Mouse (Mus musculus) neural tube, embryonic 11.5 days (tissue): Measurements from ENCODE around the gene Cerk. TPM values are rescaled to one million over a fixed set of nuclear protein-coding genes. Genes with fewer than 3 reads are reported as not detected.

Experiments used
- ATAC-seq: fragments of 200-750 bp; cut with Nextera tagmentation; 2 replicates; pipeline ENCODE4 v1.8.0; 2017; ENCODE audit warnings: moderate number of reproducible peaks, mild to moderate bottlenecking, moderate TSS enrichment, moderate library complexity; ENCODE audit not compliant: insufficient read depth, low FRiP score, low TSS enrichment
- DNase-seq: peaks from one replicate; pipeline ENCODE4 v3.0.0-alpha.2; 2015; ENCODE audit warnings: low spot score
- H3K27ac ChIP-seq: fragments of 300-500 bp; sonication (generic); 2 replicates; pipeline ENCODE4 v1.5.1; 2014; ENCODE audit warnings: low read depth, mild to moderate bottlenecking, low read length
- H3K27me3 ChIP-seq: fragments of 300-500 bp; sonication (generic); 2 replicates; pipeline ENCODE4 v1.6.1; 2014; ENCODE audit warnings: mild to moderate bottlenecking, low read length, mixed read lengths; ENCODE audit not compliant: control insufficient read depth, insufficient read depth
- H3K36me3 ChIP-seq: fragments of 300-500 bp; sonication (generic); 2 replicates; pipeline ENCODE4 v1.6.1; 2014; ENCODE audit warnings: mild to moderate bottlenecking, low read length, moderate library complexity, mixed read lengths; ENCODE audit not compliant: control insufficient read depth, insufficient read depth
- H3K4me1 ChIP-seq: fragments of 300-500 bp; sonication (generic); 2 replicates; pipeline ENCODE4 v1.6.1; 2014; ENCODE audit warnings: low read length, mixed read lengths; ENCODE audit not compliant: control insufficient read depth, insufficient read depth
- H3K4me2 ChIP-seq: fragments of 300-500 bp; sonication (generic); 2 replicates; pipeline ENCODE4 v1.6.1; 2014; ENCODE audit warnings: low read depth, mild to moderate bottlenecking, moderate library complexity
- H3K4me3 ChIP-seq: fragments of 300-500 bp; sonication (generic); 2 replicates; pipeline ENCODE4 v1.5.1; 2014; ENCODE audit warnings: low read depth, low read length
- H3K9ac ChIP-seq: fragments of 300-500 bp; sonication (generic); 2 replicates; pipeline ENCODE4 v1.6.1; 2014; ENCODE audit warnings: mild to moderate bottlenecking, low read length
- H3K9me3 ChIP-seq: fragments of 300-500 bp; sonication (generic); 2 replicates; pipeline ENCODE4 v1.6.1; 2016; ENCODE audit warnings: low read length; ENCODE audit not compliant: control insufficient read depth
- WGBS: fragments of 180-500 bp; shearing (Covaris S2); extraction: QIAGEN DNeasy Blood & Tissue Kit; methylation state at CpG from one replicate; pipeline ENCODE4 v1.1.7; 2014; 5-methylcytosine and 5-hydroxymethylcytosine counted together
- polyA plus RNA-seq: library from polyadenylated mRNA; unstranded; fragments of >200 nt; fragmentation: Nextera tagmentation; extraction: Ambion mirVana; gene quantifications from 2 replicates; pipeline ENCODE4 v1.2.1, GENCODE M21; 2014

Cerk gene
- polyA plus RNA-seq, 1 experiment from 2014 or later = 26.8 TPM

DNA sequence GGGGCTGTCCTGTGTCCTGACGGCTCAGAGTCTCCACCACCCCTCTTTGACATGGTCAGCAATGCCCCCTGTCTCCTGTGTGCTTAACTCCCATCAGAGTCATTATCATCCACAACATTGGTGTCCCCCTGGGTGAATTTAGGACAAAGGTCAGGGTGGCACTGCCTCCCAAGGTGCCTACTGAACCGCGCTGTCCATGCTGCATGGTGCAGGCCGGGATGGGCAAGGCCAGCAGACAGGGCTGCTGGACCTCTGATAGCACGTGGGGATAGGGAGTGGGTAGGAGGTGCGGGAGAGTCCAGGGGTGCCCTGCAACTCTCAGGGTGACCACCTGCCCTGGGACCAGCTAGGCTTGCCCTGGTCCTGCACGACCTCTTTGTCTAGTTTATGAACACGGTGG lies 39.0 kb downstream of the Cerk start:
- Histone ChIP-seq H3K4me1 (no peaks in the 10 kb centered on the region), H3K4me3 (no peak overlapping the region), H3K27ac (no peak overlapping the region), H3K36me3 (no peaks in the 10 kb centered on the region; the same call in 1 of the 2 replicates), H3K9me3 (no peaks in the 10 kb centered on the region), H3K9ac (no peak overlapping the region), H3K27me3 (no peaks in the 10 kb centered on the region), H3K4me2 (no peak overlapping the region)
- WGBS = 98% methylated on average over 8 of the region's 8 CpGs
- DNase-seq = no peak
- ATAC-seq = no peak

DNA sequence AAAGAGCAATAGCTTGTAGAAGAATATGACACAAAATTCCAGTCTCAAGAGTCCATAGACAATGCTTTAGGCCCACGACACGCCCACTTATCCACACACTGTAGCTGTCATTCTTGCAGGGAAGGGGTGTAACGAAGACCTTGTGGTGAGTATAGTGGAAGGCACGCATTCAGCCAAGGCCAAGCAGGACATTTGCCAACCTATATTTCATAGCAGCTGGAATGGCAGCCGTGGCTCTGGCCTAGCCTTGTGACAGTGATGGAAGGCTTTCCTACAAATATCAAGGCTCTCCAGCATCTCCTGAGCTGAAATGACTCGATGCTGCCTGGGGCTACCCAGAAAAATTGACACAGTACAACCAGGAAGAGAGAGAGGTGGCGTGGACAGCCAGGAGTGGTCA lies 40.9 kb downstream of the Cerk start:
- Histone ChIP-seq H3K9ac (no peak overlapping the region), H3K27me3 (no peaks in the 10 kb centered on the region), H3K4me2 (no peak overlapping the region), H3K36me3 (no peaks in the 10 kb centered on the region; the same call in 1 of the 2 replicates), H3K4me3 (no peak overlapping the region), H3K27ac (no peak overlapping the region), H3K9me3 (no peaks in the 10 kb centered on the region), H3K4me1 (no peaks in the 10 kb centered on the region)
- 90% methylated on average over 7 of the region's 7 CpGs for WGBS
- no peak for DNase-seq
- no peak for ATAC-seq

GRCm38 (mm10) chr15:86144577-86144976 lies 41.4 kb downstream of the Cerk start:
- Histone ChIP-seq H3K36me3 (no peaks in the 10 kb centered on the region; the same call in 1 of the 2 replicates), H3K27ac (no peak overlapping the region), H3K27me3 (no peaks in the 10 kb centered on the region), H3K4me1 (no peaks in the 10 kb centered on the region), H3K9ac (no peak overlapping the region), H3K9me3 (no peaks in the 10 kb centered on the region), H3K4me3 (no peak overlapping the region), H3K4me2 (no peak overlapping the region)
- ATAC-seq (no peak), DNase-seq (no peak)
- WGBS = 80% methylated on average over 7 of the region's 7 CpGs

- Histone ChIP-seq H3K4me1 (no peaks in the 10 kb centered on the region), H3K4me3 (no peak overlapping the region), H3K36me3 (no peaks in the 10 kb centered on the region; the same call in 1 of the 2 replicates), H3K9ac (no peak overlapping the region), H3K4me2 (no peak overlapping the region), H3K27me3 (no peaks in the 10 kb centered on the region), H3K9me3 (no peaks in the 10 kb centered on the region), H3K27ac (no peak overlapping the region)
- 35% methylated on average over 10 of the region's 10 CpGs for WGBS
- DNase-seq = peak; percentile 75
- no peak for ATAC-seq
Measured at GRCm38 (mm10) chr15:86140323-86140722, 45.6 kb downstream of the Cerk start.

DNA sequence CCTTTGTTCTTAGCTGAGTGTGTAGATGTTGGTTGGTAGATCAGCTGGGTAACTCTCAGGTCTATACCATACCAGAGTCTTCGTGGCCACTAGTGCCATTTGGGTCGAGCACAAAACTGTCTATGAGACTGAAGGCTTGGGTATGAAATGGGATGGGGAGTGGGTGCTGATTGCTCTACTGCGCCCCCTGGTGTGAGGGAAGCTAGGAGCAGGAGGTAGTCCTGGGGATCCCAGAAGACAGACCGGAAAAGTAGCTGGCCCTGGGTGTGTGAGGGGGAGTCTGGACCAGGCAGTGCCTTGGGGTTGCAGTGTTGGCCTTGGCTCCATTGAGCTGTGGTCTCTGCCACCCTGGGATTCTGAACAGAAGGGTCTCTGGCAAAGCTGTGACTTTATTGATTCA lies 48.3 kb downstream of the Cerk start:
- H3K9ac ChIP-seq = no peak overlapping the region
- H3K4me1 ChIP-seq = no peaks in the 10 kb centered on the region
- H3K4me3 ChIP-seq = no peak overlapping the region
- DNase-seq = no peak
- 72% methylated on average over 4 of the region's 4 CpGs for WGBS
- no peak for ATAC-seq
- no peaks in the 10 kb centered on the region; the same call in 1 of the 2 replicates for H3K36me3 ChIP-seq
- H3K27ac ChIP-seq = no peak overlapping the region
- H3K4me2 ChIP-seq = no peak overlapping the region
- H3K9me3 ChIP-seq = no peaks in the 10 kb centered on the region
- H3K27me3 ChIP-seq = no peaks in the 10 kb centered on the region

DNA sequence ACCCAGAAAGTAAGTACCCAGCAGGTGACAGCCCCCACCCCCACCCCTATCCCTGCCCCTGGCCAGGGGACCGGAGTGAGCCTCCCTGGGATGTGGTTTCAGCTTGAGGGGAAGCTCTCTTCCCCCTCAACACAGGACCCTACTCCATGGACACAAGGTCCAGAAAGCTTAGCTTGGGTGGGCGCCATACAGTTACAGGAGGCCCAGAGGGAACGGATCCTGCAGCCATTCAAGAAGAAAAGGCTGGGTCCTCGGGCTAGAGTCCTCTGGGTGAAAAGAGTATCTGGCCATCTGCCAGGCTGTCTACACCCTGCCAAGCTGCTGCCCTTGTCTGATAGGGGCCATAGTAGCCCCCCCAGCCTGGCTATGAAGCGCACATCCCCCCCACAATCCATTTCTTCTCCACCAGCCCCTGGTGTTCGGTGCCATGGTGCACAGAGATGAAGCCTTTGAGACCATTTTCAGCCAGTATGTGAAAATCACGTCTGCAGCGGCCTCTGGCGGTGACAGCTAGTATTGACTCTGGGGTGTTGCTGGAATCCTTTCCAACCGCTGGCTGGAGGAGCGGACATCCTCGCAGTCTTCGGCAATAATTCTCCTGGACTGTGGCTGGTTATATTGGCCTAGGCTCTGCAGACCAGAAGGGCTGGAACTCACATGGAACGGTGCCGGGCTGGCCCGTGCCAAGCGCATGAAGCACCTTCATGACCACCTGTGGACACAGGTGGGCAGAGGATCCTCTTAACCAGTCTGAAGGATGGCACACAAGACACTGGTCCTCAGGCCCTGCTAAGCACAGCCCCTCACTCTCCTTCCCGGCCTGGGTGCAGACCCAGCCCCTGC lies 50.8 kb downstream of the Cerk start:
- WGBS = 46% methylated on average over 18 of the region's 18 CpGs
- Histone ChIP-seq H3K9me3 (no peaks in the 10 kb centered on the region), H3K4me2 (no peak overlapping the region), H3K36me3 (no peaks in the 10 kb centered on the region; the same call in 1 of the 2 replicates), H3K4me1 (no peaks in the 10 kb centered on the region), H3K27me3 (no peaks in the 10 kb centered on the region), H3K9ac (no peak overlapping the region), H3K4me3 (no peak overlapping the region), H3K27ac (no peak overlapping the region)
- peak; percentile 89 for DNase-seq
- ATAC-seq = no peak

- 95% methylated on average over 10 of the region's 10 CpGs for WGBS
- H3K9me3 ChIP-seq = no peaks in the 10 kb centered on the region
- no peaks in the 10 kb centered on the region for H3K27me3 ChIP-seq
- peaks cover 2% of the 10 kb centered on the region for H3K36me3 ChIP-seq
- DNase-seq (no peak), ATAC-seq (no peak)
- H3K4me1 ChIP-seq = no peaks in the 10 kb centered on the region
- no peak overlapping the region for H3K27ac ChIP-seq
- no peak overlapping the region for H3K4me2 ChIP-seq
- H3K9ac ChIP-seq = no peak overlapping the region
- H3K4me3 ChIP-seq = no peak overlapping the region
Measured at GRCm38 (mm10) chr15:86130657-86131056, 55.3 kb downstream of the Cerk start.

DNA sequence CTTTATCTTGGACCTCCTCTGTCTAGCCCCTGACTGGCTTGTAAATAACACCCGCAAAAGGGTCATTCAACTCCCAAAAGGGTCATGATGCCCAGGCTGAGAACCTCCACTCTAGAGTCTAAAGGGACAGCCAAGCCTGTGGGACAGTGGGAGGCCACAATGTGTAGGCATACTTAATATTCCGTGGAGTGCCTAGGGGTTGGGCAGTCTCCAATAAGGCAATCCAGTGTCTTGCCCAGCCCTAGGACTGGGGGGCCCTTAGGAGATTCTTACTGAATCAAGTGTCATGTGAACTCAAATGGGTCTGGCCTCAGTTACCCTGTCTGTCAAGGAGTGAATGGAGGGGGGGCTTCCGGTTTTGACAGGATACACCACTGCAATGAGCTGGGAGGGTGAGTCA lies 56.9 kb downstream of the Cerk start:
- DNase-seq = no peak
- H3K27me3 ChIP-seq = no peaks in the 10 kb centered on the region
- no peaks in the 10 kb centered on the region for H3K4me1 ChIP-seq
- H3K4me3 ChIP-seq = no peak overlapping the region
- no peaks in the 10 kb centered on the region for H3K9me3 ChIP-seq
- ATAC-seq = no peak
- H3K27ac ChIP-seq = no peak overlapping the region
- no peak overlapping the region for H3K9ac ChIP-seq
- H3K4me2 ChIP-seq = no peak overlapping the region
- WGBS = 94% methylated on average over 3 of the region's 3 CpGs
- H3K36me3 ChIP-seq = peaks cover 2% of the 10 kb centered on the region

DNA sequence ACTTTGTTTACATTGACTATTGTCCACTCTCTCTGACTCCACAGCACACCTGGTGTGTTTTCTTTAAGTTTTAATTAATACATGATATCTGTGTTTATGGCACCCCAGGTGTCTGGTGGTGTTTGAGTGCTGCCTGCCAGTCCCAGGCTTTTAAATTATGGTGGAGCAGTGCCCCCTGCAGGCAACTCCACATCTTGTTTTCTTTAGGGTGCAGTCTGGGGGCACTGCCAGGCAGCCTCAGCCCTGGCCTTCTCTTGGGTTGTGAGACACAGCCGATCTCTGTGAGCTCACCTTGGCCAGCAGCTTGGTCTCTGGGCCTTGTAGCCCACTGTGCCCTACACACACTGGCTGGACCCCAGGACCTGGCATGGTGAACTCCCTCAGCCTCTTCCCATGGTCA lies 61.6 kb downstream of the Cerk start:
- ATAC-seq = no peak
- WGBS = 63% methylated on average over 1 of the region's 1 CpGs
- DNase-seq = peak; percentile 63
- no peaks in the 10 kb centered on the region for H3K27me3 ChIP-seq
- no peaks in the 10 kb centered on the region for H3K9me3 ChIP-seq
- H3K36me3 ChIP-seq = peaks cover 5% of the 10 kb centered on the region
- H3K4me1 ChIP-seq = no peaks in the 10 kb centered on the region
- no peak overlapping the region for H3K4me2 ChIP-seq
- H3K9ac ChIP-seq = no peak overlapping the region
- H3K27ac ChIP-seq = no peak overlapping the region
- no peak overlapping the region for H3K4me3 ChIP-seq
